Mouse (Mus musculus) E14TG2a.4 (cell line): ENCODE measurements around the gene Rhof.

ENCODE experiments used
- CTCF ChIP-seq: conservative IDR thresholded peaks from 2 replicates; pipeline ENCODE4 v1.5.1; 2014; ENCODE audit warnings: low read length
- POU5F1 ChIP-seq: IDR thresholded peaks from 2 replicates; pipeline ENCODE4 v1.6.1; 2014; ENCODE audit warnings: low read length, borderline replicate concordance

DNA sequence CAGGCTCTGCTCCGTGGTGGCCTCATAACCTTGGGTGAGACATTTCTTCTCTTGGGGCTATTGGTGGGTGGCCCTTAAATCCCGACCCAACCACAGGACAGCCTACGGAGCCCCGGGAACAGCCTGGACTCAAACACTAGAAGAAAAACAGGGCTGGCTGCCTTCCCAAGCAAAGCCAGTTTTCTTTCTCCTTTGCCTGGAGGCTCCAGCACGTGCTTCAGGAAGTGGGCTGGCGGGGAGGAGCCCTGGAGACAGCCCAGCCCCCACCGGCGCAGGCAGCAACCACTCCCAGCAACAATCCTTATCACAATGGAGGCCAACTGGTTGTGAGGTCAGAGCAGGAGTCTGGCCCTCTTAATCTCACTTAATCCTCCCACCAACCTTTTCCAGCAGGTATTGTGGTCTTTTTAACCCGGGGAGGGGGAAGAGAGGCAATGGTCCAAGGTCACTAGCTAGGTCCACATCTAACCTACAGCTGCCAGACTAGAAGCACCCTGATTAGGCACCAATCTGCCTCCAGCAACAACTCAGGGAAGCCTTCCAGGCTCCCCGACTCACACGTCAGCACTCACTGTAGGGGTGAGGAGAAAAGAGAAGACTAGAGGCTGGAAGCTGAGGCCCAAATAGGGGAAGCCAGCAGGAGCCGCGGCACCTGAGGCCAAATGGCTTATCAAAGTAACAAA lies 4.0 kb upstream of the Rhof start:
- no peak for TF ChIP-seq CTCF
- TF ChIP-seq POU5F1 = no peak
